Mouse (Mus musculus) right cerebral cortex, adult 18-20 months (tissue): ENCODE measurements at regions not wholly inside any gene's neighbourhood (a gene's known extent, or its start where the extent isn't known, plus 50 kb on each side); places are given as distances from the start of the nearest gene placed in this dataset.

Experiments
- DNase-seq: peaks from one replicate; pipeline ENCODE4 v3.0.0; 2022; ENCODE audit warnings: mixed read lengths

DNA sequence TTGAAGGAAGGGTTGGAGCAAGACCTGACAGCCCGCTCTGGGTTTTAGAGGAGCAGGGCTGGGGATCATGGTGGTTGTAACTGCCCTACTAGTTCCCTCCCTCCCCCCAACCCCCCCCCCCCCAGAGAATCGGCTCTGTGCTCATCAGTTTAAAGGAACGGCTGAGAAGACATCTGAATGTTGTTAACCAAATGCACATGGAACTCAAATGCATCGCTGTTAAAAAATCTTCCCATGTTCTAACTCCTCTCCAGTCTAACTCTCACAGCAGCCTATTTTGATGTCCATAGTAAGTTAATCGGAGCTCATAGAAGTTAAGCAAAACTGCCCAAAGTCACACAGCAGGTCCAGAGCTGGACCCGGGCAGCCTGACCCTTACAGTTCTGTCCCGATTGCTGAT is 143.1 kb downstream of the Vegfa start:
- DNase-seq: no peak

DNA sequence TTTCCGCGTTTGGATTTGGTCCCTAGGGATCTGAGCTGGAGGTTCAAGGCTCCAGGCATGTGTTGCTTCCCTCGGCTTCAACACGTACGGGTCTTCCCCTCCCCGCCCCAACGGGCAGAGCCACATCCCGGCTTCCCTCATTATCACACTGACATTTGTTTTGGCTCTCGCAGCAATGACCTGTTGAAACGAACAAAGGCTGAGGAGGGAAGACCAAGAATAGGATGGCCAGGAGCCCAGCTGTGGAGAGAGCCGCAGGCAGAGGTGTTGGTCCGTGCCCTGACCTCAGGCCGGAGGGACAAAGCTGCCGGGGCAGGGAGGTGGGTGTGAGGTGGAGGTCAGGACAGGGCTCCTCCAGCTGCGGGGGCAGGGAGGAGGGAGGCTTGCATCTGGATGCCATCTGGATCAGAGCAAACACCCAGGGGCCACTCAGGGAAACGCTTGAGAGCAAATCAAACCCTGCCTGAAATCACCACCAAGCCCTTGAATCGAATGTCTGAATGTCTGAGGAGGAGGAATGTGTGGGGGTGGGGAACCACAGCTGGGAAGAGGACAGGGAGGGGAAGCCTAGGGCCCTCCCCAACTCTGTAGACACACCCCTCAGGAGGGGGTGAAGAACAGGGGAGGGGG is 145.6 kb downstream of the Vegfa start:
- no peak for DNase-seq

DNA sequence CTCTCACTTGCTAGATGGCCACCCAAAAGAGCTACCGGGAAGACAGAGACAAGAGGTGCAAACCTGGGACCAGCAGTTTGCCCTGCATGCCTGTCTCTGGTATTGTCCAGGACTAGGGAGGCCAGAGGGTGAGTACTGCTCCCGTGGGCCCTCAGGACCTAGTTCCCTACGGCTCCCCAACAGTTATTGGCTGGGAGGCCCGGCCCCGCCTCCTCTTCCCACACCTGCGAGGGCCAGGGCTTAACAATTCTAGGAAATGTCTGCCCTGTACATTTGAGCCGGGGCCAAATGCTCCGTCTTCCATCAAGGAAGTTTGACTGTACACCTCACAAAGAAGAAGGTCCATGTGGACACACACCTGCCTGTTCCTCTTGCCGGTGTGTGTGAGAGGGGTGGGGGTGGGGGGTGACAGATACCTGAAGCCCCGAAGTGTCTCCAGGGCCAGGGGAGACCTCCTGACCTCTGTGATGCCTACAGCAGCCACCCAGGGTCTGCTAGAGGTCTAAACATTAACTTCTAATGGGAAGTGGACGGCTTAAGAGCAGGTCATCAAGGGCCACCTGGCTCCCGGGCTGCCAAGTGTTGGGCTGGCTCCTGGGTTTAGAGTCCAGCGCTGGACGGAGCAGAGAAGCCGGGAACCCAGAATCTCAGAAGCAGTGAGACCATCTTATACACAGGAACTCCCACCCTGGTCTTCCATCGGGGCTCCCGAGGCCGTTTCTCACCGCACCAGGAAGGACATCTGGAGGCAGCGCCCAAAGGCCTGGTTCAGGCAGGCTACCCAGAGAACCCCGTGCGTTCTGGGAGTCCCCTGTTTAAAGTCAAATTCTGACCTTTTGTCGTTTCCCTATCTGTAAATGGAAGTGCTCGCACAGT is 146.5 kb downstream of the Vegfa start:
- no peak for DNase-seq

DNA sequence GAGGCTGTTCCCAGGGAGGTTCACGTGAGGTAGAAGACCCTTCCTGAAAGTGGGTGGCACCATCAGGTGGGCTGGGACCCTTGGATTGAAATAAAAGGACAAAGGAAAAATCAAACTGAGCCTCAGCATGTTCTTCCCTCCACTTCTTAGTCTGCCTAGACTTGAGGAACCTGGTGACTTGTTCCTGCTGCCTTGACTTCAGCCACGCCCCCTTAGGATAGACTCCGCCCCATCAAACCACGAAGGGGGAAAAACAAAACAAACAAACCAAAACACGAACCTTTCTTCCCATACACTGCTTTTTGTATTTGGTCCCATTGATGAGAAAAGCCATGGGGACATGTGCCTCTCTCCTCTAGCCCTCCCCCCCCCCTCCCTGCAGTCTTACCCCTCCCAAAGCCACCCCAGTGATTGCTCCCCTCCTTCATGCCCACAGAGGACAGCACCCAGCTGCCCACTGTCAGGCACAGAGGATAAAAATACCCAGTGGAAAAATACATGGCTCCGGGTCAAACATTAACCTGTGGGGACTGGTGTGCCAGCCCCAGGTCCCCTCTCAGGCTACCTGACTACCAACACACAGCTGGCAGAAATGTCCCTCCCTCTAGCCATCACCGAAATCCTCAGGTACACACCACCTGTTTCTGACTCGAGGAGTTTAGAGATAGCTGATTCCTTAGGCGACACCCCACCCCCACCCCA is 148.0 kb downstream of the Vegfa start:
- no peak for DNase-seq

DNA sequence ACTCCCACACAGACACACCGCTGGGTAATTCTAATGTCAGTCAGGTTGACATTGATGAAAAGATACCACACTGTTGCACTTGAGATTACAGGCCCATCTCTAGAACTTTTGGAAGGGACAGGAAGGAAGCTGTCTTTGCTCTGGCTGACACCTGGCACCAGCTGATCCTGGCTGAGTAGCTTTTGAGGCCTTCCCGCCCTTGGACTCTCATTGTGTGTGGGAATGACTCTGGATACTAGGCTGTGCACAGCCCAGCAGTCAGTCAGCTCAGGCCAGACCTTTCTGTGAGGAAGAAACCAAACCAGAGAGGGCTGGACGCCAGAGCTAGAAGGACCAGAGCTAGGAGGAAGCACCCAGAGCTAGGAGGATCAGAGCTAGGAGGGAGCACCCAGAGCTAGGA is 149.0 kb upstream of the 1600014C23Rik start:
- DNase-seq: no peak

DNA sequence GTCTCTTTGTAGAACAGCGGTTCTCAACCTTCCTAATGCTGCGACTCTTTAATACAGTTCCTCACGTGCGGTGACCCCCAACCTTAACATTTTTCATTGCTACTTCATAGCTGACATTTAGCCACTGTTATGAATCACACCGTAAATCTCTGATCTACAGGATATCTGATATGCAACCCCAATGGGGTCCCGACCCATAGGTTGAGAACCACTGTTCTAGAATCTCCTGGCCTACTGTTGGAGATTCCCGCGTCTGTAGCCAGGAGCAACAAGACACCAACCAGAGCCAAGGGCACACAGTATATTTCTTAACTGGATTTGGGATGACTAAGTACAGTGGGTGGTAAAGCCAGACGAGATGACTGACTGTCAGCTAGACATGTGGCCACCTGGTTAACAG is 147.6 kb upstream of the 1600014C23Rik start:
- DNase-seq: no peak

DNA sequence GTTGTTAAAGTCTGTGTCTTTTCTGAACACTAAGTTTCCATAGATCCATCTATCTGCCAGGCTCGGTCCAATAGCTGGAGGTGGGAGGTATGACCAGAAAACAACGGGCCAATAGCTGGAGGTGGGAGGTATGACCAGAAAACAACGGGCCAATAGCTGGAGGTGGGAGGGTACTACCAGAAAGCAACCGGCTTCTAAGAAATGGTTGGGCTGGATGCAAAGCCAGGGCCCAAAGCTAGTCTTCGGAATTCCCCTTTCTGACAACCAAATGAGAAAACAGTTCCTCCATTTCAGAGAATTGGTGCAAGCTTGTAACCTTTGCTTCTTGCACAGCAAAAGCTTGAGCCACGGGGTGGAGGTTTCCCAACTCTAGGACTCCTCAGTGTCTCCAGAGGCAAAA is 147.1 kb upstream of the 1600014C23Rik start:
- DNase-seq: no peak

DNA sequence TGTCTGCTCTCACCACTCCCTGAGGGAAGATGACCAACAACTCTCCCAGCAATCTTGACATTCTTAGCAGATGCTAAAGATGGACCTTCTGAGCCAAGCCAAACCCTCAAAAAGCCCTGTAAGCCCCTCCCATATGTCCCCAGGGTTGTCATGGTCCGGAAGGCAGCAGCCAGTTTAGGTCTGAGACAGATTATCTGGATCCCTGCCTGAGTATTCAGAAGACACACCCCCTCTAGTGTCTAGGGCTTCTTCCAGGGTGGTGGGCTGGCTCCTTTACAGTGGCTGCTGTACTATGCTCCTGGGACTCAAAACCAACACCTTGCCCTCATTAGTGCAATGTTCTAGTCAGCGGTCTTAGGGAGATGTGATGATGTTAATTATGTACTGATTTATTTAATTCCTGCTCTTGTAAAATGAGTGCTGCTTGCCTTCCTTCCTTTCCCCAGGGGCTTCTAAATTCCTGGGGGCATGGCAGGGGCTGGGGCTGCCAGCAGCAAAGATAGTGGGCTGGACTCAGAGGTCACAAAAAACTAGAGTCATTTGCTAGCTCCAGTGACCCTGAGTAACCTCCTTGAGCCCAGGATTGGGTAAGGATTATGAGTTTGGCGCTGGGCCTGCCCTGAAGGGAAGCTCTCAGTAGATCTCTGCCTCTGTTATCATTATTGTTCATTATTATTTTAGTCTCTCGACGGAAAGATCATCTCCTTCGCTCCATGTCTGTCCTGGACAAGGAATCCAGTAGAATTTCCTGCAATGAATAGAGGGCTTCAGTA is 146.0 kb upstream of the 1600014C23Rik start:
- no peak for DNase-seq

DNA sequence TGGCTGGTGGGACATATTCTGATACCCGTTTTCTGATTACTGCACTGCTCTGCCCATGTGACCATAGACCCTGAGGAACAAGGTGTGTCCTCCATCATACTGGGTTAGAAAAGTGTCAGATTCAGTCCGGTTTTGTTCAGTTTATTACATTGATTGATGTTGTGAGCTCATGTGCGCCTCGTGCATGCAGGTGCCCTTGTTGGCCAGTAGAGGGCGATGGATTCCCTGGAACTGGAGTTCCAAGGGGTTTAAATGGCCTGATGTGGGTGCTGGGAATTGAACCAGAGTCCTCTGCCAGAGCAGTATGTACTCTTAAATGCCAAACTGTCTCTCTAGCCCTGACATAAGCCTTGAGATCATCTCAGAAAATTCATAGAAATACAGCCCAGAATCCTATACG is 144.8 kb upstream of the 1600014C23Rik start:
- no peak for DNase-seq

DNA sequence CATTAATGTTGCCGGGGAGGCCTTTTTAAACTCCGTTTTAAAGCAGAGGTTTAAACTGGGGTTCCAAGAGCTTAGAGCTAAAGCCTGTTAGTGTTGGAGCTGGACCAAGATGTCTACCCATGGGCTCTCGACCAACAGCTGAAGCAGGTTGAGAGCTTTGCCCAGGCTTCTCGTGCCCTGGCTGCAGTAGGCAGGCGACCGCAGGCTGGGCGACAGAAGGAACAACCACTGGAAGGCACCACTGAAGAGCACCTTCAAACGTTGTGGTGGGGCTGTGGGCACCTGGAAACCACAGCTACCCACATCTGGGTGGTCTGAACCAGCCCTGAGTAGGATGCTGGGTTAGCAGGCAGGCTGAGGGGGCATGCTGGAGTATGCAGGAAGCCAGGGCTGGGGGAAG is 141.7 kb upstream of the 1600014C23Rik start:
- DNase-seq: no peak

DNA sequence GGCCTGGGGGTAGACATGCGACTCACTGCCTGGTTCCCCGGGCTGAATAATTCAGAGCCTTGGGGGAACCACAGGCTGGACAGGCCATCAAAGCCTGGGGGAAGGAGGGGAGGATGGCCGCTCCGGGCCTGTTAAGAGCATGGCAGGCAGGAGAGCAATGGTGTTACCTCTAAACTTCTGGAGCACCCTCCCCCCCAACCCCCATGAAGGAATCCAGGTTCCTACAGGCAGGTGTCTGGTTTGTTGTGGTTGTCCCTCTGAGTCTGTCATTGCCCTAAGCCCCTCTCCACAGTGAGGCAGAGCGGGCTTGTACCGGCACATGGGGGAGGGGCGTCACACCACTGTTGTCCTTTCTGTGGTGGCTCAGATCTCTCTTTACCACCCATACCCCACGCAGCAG is 140.4 kb upstream of the 1600014C23Rik start:
- DNase-seq: no peak

DNA sequence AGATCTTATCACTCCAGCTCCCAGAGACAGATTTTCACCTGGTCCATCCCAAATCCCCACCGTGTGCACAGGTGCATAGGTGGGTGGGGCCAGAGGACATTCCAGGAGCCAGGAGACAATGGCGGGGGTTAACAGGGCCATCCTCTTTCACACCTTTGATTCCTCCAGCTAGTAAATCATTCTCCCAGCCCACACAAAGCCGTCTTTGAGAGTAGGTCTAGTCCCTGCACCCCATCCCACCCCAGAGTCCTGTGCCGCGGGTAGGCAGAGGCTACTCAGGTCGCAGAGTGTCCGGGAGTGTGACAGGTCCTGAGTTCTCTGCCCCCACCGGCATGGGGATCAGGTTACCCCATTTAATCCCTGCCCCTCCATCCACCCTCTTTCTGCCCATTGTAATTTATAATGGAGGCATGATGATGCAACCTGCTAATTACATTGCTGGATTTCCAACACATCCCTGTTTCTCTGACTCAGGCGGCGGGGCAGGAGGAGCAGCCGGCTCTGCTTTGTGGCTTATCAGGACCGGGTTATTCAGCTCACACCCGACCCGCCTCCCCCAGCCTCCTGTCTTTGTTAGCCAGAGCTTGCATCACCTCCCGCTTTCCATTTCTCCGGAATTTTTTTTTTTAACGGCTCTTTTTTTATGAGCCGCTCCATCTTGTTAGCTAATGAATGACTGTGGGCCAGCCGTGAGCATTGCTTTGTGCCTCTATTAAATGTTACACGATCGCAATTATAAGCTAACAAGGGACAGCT is 139.7 kb upstream of the 1600014C23Rik start:
- DNase-seq: peak; percentile 15

DNA sequence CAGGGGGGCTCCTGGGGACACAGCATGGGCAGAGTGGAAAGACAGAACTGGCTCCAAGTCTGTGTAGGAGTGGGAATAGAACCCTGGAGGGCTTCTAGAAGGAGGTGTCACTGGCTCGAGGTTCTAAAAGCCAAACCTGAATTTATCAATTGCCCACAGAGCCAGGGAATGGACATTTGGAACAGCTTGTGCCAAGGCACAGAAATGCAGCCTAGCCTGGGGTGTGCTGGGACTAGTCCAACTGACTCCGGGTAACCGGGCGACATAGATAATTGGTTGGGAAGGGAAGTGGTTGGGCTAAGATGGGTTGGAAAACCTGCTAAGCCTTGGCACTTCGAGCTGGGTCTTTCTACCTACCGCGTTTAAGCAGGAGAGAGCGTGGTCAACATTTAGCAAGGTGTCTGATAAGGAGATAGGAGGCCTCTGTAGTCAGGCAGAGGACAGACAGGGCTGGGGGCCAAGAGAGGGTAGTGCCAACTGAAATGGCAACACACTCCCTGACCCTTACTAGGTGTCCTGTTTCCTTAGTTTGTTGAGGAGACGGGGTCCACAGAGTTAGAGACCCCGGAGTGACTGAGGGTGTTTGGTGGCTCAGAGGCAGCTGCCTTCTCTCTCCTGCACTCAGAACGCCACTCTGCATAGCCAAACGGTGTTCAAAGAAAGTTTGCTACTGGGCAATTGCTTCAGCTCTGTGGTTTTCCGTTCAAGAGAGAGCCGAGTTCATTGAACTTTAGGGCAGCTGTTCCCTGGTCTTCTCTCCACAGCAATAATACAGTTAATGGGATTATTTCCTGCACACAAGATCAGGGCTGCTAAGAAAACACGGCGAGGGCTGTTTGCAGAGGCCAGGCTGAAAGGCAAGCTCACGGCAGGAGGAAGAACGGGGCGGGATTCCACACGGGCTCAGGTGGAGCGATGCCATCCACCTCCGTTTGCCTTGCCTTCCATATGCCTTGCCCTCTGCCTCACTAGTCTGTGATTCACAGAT is 138.3 kb upstream of the 1600014C23Rik start:
- DNase-seq: no peak

DNA sequence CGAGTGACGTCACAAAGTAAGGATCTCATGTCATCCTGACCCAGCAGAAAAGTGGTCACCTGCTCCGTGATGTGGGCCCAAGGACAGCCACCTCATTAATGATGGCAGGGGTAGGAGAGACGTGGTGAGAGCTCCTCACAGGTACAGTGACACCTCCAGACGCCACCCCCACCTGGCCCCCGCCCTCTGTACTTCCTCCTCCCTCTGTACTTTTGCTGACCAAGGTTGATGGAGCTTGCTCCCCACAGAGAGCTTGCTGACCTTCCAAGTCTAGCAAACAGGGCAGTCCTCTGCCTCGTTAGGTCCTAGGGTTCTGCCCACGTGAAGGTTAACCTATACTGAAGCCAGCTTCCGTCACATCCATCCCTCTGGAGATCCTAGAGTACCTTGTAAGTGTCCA is 137.4 kb upstream of the 1600014C23Rik start:
- DNase-seq: no peak

DNA sequence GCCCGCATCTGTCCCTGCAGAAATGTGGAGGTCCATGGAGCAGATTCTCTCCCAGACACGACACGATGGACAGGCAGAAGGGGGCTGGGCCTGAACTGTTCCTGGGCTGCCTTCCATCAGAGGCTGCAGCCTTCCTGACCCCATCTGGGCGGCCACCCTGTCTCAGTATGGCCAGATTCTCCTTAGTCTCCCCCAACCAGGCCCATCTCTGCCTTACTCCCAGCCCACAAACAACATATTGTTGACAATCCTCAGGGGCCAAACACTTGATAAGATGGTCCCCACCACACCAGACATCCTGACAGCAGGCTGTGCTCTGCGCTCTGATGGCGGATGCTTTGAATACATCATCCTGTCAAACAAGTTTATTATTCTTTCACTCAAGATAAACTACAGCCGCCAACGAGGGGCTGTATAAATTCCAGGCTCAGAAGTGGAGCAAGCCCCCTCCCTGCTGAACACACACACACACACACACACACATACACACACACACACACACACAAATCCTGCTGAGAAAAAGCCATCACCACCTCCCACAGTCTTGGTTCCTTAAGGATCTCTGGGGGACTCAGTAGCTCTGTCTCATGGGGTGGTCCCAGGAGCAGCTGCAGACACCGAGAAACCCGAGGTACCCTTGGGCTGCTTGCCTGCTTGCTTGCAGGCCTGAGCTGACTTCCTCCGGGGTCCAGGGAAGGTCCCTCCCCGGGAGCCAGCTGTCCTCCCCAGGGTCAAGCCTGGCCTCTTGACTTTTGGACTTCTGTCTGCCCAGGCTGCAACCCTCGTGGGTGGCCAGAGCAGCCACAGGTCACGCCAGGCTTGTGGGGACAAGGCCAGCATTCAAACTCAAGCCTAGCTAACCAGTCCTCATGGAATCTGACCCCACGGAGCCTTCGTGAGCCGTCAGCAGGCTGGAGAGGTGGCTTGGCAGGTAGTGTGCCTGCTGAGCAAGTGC is 135.6 kb upstream of the 1600014C23Rik start:
- no peak for DNase-seq

DNA sequence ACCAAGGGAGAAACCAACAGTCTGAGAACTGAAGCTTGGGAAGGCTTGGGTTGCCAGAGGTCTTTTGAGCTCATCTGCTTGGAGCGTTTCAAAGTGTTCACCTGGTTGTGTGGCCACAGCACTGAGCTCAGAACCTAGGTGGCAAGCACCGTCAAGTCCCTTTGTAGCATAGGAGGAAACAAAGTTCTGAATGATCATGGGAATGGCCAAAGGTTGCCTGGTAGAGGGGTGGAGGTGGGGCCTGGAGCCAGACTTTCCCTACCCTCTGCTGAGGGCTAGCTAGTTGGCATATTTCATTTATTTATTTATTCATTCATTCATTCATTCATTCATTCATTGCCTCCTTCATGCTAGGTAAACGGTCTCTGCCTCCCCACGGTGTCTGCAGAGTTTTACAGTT is 134.9 kb upstream of the 1600014C23Rik start:
- no peak for DNase-seq

DNA sequence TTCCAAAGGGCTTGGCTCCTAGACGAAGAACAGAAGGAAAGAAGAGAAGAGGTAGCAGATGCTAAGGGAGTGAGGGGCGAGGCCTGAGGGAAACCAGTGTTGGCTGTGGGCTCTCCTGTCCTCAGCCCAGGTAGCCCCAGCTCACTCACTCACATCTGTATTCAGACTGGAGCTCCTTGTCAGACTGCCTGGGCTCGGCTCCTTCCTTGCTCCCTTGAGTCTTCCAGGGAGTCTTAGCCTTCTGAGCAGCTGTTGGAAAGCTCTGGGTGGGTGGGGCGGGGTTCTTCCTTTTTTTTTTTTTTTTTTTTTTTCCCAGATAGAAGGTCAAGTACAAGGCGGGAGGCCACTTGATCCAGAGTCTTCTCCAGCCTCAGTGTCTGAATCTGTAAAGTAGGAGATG is 134.1 kb upstream of the 1600014C23Rik start:
- no peak for DNase-seq

DNA sequence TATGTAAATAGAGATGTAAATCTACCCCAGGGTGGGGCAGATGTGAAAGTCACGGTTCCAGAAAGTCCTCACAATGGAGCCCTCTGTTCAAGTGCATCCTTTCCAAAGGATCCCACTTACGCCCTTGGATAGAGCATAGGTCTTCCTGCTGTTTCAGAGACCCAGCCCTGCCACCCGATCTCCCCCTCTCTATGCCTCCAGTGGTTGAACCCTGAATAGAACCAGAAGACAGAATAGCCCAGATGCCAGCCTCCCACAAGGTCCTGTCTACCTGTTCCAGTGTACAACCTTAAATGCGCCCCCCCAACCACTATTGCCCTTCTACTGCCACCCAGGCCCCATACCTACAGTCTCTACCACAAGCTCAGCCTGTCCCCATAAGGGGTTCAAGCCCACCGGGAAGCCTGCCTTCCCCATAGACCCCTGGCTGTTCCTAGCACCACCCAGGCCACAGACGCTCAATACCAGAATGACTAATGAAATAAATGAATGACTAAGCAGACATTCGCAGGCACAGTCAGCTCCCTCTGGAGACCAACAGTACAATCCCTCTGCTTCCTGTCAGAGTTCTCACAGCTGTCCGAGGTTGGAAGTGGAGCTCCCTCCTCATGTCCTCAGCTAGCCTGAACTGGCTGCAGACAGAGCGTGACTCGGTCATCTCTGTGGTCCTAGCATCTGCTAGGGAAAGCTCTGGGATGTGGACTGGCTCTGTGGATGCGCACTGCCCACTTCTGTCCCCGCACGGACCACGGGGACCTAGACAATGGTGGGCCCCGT is 133.4 kb upstream of the 1600014C23Rik start:
- no peak for DNase-seq

DNA sequence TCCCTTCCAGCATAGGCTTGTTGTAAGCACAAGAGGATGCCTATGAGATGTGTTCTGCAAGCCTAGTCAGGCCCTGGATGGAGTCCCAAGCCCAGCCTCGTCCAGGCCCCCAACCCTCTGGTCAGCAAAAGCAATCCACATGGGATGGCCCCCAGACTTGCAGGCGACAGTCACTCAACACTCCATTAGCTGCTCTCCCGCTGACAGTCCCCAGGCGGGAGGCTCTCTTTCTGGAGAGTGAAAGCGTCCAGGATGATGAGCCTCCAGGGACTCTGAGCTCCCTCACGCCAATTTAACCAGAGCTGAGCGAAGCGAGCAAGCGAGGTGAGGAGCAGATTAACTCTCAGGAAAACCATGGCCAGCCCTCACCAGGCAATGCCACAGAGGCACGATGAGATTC is 132.7 kb upstream of the 1600014C23Rik start:
- DNase-seq: no peak
